Mouse (Mus musculus) megakaryocyte, adult 5-6 weeks (primary cell): ENCODE data around the gene Akt1s1. TPM values are rescaled to one million over a fixed set of nuclear protein-coding genes. Genes with fewer than 3 reads are reported as not detected.

Experiments
- ATAC-seq: 2 replicates; pipeline ENCODE4 v1.8.0; 2016; ENCODE audit warnings: mild to moderate bottlenecking, inconsistent platforms; ENCODE audit not compliant: poor library complexity, severe bottlenecking
- total RNA-seq, 2 experiments: library from RNA; stranded (forward) in 1 of 2; stranded (reverse) in 1 of 2; fragments of 153-499, 151-499 nt in 1 of 2; fragments of 221-1000, 200-1000 nt in 1 of 2; gene quantifications; 2 replicates each; pipeline versions ENCODE4 v1.2.3 to v1.2.4; 2015 to 2017

The Akt1s1 gene
- total RNA-seq, 2 experiments from 2014 or later: 6.5 to 9.6 TPM

DNA sequence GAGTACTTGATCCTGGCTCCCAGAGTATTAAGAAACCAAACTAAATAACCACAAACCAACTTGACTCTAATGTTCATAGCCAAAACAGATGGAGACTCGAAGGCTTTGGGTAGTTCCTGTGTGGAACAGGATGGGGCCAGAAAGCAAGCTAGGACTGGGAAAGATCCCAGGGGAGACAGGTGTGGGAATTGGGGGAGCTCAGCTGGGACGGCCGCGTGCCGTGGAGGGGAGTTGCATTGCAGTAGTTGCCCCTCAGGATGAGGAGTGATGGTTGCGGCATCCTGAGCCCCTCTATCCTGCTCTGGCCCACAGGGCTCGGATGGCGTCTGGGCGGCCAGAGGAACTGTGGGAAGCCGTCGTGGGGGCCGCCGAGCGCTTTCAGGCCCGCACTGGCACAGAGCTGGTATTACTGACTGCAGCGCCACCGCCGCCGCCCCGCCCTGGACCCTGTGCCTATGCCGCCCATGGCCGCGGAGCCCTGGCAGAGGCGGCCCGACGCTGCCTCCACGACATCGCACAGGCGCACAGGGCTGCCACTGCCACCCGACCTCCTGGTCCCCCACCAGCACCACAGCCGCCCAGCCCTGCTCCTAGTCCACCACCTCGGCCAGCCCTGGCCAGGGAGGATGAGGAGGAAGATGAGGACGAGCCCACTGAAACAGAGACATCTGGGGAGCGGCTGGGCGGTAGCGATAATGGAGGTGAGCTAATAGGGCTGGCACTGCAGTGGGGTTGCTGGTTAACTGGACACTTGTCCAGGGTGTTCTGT lies 3.7 kb downstream of the Akt1s1 start:
- ATAC-seq: no peak

GRCm38 (mm10) chr7:44853065-44853464 lies 4.3 kb downstream of the Akt1s1 start:
- no peak for ATAC-seq

DNA sequence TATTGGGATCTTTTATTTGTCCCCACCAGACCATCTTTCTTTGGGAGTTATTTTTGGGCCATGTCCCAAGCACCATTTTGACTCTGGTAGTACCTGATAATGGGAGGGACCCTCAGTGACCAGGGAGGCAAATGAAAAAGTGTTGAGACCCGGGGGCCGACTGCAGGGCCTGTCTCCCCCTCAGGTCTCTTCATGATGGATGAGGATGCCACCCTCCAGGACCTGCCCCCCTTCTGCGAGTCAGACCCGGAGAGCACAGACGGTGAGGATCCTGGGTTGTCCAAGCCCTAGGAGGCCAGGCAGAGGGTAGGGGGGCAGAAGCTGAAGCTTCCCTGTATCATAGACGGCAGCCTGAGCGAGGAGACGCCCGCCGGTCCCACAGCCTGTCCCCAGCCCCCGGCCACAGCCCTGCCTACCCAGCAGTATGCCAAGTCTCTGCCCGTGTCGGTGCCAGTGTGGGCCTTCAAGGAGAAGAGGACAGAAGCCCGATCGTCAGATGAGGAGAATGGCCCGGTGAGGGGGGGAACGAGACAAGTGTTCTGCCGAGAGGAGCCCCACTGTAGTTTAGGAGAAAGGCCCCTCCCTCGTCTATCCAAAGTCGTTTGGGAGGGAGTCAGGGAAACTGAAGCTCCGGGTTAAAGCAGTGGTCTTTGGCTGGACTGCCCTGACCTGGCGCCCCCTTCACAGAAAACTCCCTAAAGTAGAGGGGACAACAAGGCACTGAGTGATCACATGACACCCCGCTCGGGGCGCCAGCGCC lies 5.0 kb downstream of the Akt1s1 start:
- ATAC-seq: no peak

- ATAC-seq: peak; percentile 41
These were observed 5.7 kb downstream of the Akt1s1 start for GRCm38 (mm10) chr7:44854356-44855031.

DNA sequence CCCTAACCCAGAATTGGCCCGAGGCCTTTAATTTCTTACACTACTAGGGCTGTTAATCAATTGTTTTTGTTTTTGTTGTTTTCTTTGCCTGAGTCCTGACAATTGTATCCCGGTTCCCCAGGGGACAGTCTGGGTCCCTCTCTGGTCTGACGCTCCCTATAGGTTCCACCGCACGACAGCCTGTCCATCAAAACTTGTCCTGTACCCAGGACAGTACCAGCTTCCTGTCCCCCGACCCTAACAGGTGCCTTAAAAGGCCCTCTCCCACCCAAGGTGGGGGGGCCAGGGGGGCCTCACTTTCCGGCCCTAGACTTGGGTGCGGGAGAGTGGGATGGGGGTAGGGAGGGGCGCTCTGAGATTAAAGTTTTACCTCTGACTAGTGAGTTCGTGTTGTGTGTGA lies 6.2 kb downstream of the Akt1s1 start:
- ATAC-seq: no peak

DNA sequence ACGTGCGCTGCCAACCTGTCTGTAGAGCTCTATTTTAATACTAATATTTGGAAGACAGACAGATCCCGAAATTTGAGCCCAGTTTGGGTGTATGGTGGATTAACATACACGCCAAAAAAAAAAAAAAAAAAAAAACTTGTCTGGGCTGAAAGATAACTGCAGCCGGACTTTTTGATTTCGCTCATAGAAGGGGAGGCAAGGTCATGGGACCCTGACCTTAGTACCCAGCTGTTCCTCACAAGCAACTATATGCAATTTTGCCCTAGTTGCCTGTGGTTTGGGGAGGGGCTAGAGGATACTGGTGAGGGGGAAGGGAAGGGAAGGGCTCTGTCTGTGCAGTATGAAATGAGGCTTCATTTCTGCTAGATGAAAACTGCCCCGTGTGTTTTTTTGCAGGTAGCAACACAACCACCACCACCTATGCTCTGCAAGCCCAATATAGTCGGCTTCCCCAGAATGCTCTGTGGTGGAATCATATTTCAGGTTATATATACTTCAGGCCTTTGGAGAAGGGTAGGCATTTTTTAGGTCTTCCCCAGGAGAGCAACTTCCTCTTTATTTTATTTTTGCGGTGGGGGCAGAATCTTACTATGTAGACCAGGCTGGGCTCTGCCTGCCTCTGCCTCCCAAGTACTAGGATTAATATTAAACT lies 7.6 kb downstream of the Akt1s1 start:
- no peak for ATAC-seq

DNA sequence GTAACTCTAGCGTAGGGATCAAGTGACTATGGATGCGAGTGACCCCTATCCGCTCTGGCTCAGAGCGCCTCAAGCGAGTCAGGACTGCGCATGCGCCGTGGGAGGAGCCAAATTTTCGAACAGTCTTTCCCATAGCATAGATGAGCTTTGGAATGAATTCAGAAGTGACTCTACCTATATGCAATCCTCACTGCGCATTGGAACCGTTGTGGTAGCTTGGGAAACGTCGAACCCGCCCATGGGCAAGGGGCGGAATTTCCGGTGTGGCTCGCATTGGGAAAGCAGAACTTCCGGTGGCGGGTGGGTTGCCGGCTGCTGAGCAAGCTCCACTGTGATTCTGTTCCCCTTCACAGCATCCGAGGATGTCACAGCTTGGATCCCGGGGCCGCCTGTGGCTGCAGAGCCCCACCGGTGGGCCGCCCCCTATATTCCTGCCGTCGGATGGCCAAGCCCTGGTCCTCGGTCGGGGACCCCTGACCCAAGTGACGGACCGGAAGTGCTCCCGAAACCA lies 8.3 kb downstream of the Akt1s1 start, which contains the start of gene Pnkp:
Gene Pnkp, plus strand, starts transcription at position 98 of the 511 bp plus-strand sequence.
- peak; percentile 72 for ATAC-seq

DNA sequence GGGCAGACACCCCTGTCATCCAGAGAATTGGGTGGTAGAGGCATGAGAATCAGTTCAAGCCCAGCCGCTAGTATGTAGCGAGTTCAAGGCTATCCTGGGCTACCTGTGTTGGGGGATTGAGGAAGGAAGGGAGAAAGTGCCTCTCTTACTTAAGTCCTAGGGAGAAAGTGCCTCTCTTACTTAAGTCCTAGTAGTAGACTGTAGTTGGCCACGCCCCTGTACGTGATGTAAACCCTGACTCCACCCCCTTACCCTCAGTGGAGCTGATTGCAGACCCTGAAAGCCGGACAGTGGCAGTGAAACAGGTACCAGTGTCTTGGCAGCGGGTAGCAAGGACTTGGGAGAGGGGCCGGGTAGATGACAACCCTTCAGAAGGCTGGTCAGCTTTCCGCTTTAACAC lies 9.1 kb downstream of the Akt1s1 start:
- peak; percentile 38 for ATAC-seq

DNA sequence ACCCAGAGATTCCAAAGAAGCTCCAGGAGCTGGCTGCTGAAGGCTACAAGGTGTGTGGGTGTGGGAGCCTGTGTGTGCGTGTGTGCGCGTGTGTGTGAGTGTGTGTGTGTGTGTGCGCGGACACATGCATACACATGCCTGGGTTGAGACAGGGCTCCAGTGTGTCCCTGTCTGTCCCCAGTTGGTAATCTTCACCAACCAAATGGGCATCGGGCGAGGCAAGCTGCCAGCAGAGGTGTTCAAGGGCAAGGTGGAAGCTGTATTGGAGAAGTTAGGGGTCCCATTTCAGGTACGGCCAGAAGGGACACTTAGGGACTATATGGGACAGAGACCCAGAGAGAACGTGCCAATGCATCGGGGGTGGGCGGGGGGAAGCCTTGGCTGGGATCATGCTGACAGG lies 11.1 kb downstream of the Akt1s1 start:
- no peak for ATAC-seq

DNA sequence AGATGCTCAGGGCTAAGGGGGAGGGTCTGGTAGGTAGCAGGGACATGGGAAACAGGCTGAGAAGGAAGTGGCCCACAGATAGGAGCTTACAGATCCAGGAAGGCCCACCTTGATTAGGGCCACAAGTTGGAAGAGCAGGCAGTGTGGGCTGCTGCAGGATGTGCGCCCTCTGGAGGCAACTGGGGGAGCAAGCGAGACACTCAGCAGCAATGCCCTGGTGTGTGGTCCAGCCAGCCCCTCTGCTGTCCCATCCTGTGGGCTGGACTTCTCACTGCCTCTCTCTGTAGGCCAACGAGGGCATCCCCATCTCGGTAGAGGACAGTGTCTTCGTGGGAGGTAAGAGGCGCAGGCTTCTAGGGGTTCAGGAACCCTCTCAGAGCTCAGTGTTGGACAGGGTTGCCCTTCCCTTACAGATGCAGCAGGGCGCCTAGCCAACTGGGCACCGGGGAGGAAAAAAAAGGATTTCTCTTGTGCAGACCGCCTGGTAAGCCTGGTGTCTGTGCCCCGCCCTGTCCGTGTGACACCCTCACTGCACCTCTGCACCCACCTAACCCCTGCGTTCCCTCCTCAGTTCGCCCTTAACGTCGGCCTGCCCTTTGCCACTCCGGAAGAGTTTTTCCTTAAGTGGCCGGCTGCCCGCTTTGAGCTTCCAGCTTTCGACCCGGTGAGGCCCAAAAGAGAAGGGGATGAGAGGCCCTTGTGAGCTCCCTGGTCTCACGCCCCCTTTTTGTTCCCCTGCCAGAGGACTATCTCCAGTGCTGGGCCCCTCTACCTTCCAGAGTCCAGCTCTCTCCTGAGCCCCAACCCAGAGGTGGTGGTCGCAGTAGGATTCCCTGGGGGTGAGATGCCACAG lies 12.0 kb downstream of the Akt1s1 start:
- peak; percentile 20; the same call in 1 of the 2 replicates for ATAC-seq

GRCm38 (mm10) chr7:44861429-44861816 lies 12.6 kb downstream of the Akt1s1 start:
- no peak for ATAC-seq

DNA sequence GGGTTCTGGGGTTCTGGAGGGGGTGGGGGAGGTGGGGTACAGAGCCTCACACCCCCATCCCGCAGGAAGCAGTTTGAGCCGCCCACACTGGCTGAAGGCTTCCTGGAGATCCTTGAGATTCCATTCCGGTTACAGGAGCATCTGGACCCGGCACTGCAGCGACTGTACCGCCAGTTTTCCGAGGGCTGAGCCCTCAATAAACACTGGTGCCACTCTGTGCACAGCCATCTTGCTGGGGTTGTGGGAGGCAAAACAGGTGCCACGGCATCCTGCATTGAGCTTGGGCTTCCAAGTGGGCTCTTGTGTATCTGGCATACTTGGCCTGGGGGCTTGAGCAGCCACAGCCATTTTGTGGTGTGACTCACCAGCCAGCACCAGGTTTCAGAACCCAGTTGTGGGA lies 13.6 kb downstream of the Akt1s1 start:
- no peak for ATAC-seq

GRCm38 (mm10) chr7:44863210-44863609 lies 14.4 kb downstream of the Akt1s1 start:
- ATAC-seq: no peak

- ATAC-seq: no peak
These were observed 15.2 kb downstream of the Akt1s1 start for GRCm38 (mm10) chr7:44863982-44864494.

GRCm38 (mm10) chr7:44864595-44865542 lies 16.1 kb downstream of the Akt1s1 start:
- ATAC-seq: no peak

- ATAC-seq: peak; percentile 63
These were observed 17.7 kb downstream of the Akt1s1 start for GRCm38 (mm10) chr7:44866276-44867009.

- ATAC-seq: no peak
These were observed 18.4 kb downstream of the Akt1s1 start for GRCm38 (mm10) chr7:44867010-44867702.
